Mouse (Mus musculus): Measurements from ENCODE around the gene Cyp3a59.
"Not testable (repeated sequence)": the region's sequence is repeated elsewhere in the genome, so short reads cannot be mapped to it uniquely, and the experiment has no call there.

Cyp3a59 gene

DNA sequence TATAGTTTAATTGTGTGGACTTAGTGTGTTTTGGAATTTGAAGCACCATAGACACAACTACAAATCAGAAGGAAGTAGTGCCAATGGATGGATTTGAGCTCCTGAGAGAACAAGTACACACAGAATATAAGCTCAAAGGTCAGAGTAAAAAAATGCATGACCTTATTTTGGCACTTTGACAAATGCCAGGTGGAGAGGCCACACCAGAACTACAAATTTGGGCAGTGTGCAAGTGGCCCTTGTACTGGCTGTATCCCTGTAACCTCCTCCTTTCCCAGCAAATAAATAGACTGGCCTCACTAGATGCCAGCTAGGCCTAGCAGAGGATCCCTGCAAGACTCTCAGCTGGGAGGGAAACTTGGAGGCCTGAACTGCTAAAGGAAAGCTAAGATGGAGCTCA lies at the start of gene Cyp3a59:
TSS of gene Cyp3a59 (plus strand) at position 313 of the 400 bp plus-strand sequence.
- not testable (repeated sequence) for DNase-seq

GRCm38 (mm10) chr5:146070099-146070498 lies 9.0 kb upstream of the Cyp3a59 start:
- DNase-seq = no peak

DNA sequence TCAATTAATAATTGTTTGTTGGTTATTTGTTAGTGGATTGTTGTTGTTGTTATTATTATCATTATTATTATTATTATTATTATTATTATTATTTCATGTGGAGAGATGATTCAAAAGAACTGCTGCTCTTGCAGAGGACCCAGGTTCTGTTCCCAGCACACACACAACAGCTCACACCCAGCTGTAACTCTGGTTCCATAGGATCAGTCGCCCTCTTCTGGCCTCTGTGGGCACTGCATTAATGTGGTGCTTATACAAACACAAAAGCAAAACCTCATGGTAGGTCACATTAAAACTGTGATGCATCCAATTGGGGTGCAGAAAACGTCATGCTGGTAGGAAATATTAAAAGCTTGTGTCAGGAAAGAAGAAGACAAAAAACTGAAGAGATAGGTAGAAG lies 68.8 kb downstream of the Cyp3a59 start:
- DNase-seq = no peak

DNA sequence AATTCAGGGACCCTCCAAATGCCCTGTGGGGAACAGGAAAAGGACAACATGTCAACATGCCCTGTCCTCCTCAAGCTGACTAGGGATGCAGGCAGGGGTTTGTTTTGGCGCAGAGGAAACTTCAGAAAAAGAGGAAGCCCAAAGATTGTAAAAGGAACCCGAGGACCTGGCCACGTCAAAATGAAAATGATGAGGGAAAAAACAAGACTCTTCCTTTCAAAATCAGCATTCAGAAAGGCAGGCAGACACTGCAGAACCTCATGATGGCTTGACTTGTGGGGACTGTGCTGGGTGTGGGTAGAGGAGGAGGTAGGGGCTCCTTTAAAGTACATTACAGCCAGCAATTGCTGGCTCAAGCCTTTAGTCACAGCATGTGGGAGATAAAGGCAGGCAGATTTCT lies 71.4 kb downstream of the Cyp3a59 start:
- no peak for DNase-seq

- not testable (repeated sequence) for DNase-seq
Measured at GRCm38 (mm10) chr5:146158326-146158725, 79.3 kb downstream of the Cyp3a59 start.

DNA sequence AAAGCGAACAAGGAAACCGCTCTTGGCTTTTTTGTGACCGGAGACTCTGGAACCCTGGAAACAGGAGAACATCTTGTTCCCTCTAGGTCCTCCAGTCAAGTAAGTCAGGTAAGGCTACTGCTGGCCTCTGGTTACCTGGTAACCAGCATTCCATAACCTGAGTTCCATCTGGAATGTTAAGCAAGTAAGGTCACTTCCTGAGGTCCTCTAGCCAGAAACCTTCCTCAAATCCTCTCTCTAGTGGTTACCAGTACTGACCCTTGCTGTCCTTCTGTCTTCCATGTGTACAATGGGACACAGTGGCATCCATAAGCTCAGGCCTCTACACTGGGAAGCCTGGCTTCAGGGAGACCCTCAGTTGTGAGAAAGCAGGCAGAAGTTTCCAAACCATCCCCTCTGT lies 81.4 kb downstream of the Cyp3a59 start, which contains the start of gene Gm5565:
TSS of gene Gm5565 (minus strand) at position 101 of the 400 bp plus-strand sequence.
- DNase-seq = not testable (repeated sequence)
